Comparison of ENCODE assay signal across 26 mouse cellular contexts in genomic region chr11:76064411-76064810, GRCm38 (mm10). TPM values are rescaled to one million over a fixed set of nuclear protein-coding genes. Genes with fewer than 3 reads are reported as not detected.
DNase-seq lines count a peak whose midpoint lies in the region; ATAC-seq and TF ChIP-seq lines count a peak whose summit lies in the region.
"Had no signal": no experiment of that assay in that cellular context is flagged by ENCODE, and none has a peak within 500 bp of the region (broad histone marks: within the 10 kb centered on the region; RNA-seq: fewer than 3 reads in every experiment).

No protein-coding gene starts in this region.

- H3K4me2 ChIP-seq in heart, embryonic 12.5 days, result no peak overlapping the region
- H3K4me2 ChIP-seq: heart, embryonic 11.5 days; hindbrain, embryonic 12.5 days; neural tube, embryonic 15.5 days had no signal

- TF ChIP-seq CTCF in heart, adult 2 months (IDR thresholded peaks at IDR 0.05), result no peak

- no peak for DNase-seq in heart, adult 2 months
- no peak for DNase-seq in layer of hippocampus, postnatal 10 days (ENCODE audit: low spot score in 2 of 2)
- DNase-seq in c-Kit-positive CD71-positive TER-119-positive erythroid progenitor cells, embryonic 14.5 days (ENCODE audit: low spot score), result no peak
- no peak for DNase-seq in right cerebral cortex, adult 2 months (ENCODE audit: low spot score in 2 of 2)
- DNase-seq: adrenal gland, postnatal 14 days; cerebellum, adult 11 months; cerebellum, adult 9-11 months; forebrain, postnatal 0 days; heart, postnatal 14 days; kidney, adult 18-20 months; layer of hippocampus, adult 9-11 months; liver; lung, postnatal 4 days; right cerebral cortex, postnatal 14 days had no signal

- H3K9ac ChIP-seq in heart, adult 2 months (ENCODE audit: low read depth, low read length), result no peak overlapping the region
- no peak overlapping the region for H3K9ac ChIP-seq in heart, embryonic 12.5 days
- H3K9ac ChIP-seq: forebrain, postnatal 0 days; hindbrain, embryonic 12.5 days; neural tube, embryonic 15.5 days had no signal

- peak overlapping the region; percentile 53; the same call in 1 of the 2 replicates for H3K27ac ChIP-seq in heart, adult 2 months
- no peak overlapping the region for H3K27ac ChIP-seq in heart, embryonic 12.5 days (ENCODE audit: poor library complexity, severe bottlenecking)
- peak overlapping the region; percentile 45; the same call in 1 of the 2 replicates for H3K27ac ChIP-seq in brown adipose tissue, adult 24 weeks (replicated peaks; ENCODE audit: low read depth, low read length)
- H3K27ac ChIP-seq: embryonic facial prominence, embryonic 10.5 days; forebrain, embryonic 10.5 days; hindbrain, embryonic 12.5 days; kidney, postnatal 0 days; limb, embryonic 10.5 days; midbrain, embryonic 10.5 days; neural tube, embryonic 15.5 days; stomach, postnatal 0 days had no signal

- H3K36me3 ChIP-seq in heart, adult 2 months (ENCODE audit: control insufficient read depth, insufficient read depth, low read length), result peaks cover 7% of the 10 kb centered on the region
- peaks cover 33% of the 10 kb centered on the region for H3K36me3 ChIP-seq in heart, embryonic 12.5 days

- 53% methylated on average over 7 of the region's 7 CpGs for WGBS in heart, adult 2 months
- WGBS in heart, embryonic 12.5 days, result 85% methylated on average over 7 of the region's 7 CpGs

- no peaks in the 10 kb centered on the region for H3K79me2 ChIP-seq in heart, adult 2 months (replicated peaks; ENCODE audit: control insufficient read depth, insufficient read depth, low read length)

- H3K27me3 ChIP-seq in heart, adult 2 months (ENCODE audit: control insufficient read depth, insufficient read depth, low read length), result no peaks in the 10 kb centered on the region
- no peaks in the 10 kb centered on the region for H3K27me3 ChIP-seq in heart, embryonic 12.5 days (replicated peaks)
- H3K27me3 ChIP-seq: hindbrain, embryonic 12.5 days; neural tube, embryonic 15.5 days had no signal

- H3K4me1 ChIP-seq in heart, adult 2 months (ENCODE audit: control insufficient read depth, insufficient read depth, low read length), result peaks cover 13% of the 10 kb centered on the region
- peaks cover 12% of the 10 kb centered on the region; the same call in 1 of the 2 replicates for H3K4me1 ChIP-seq in heart, embryonic 12.5 days (replicated peaks)
- H3K4me1 ChIP-seq in brown adipose tissue, adult 24 weeks (ENCODE audit: control insufficient read depth, insufficient read depth, insufficient read length, low read length), result peaks cover 19% of the 10 kb centered on the region; the same call in 1 of the 2 replicates
- H3K4me1 ChIP-seq: midbrain, embryonic 10.5 days; neural tube, embryonic 15.5 days had no signal

- TF ChIP-seq POLR2A in heart, adult 2 months (IDR thresholded peaks at IDR 0.05; ENCODE audit: insufficient read depth, low read depth, low read length), result no peak

- intact Hi-C loops in heart, adult 2 months (cut with DNase I), result no loop called here

- no peak for TF ChIP-seq EP300 in heart, adult 2 months (IDR thresholded peaks at IDR 0.05; ENCODE audit: insufficient read depth, low read depth, low read length)

- H3K4me3 ChIP-seq in heart, adult 2 months, result no peak overlapping the region
- H3K4me3 ChIP-seq in heart, embryonic 12.5 days, result no peak overlapping the region
- no peak overlapping the region for H3K4me3 ChIP-seq in brown adipose tissue, adult 24 weeks (ENCODE audit: insufficient read depth, low read depth, low read length)
- H3K4me3 ChIP-seq: embryonic facial prominence, embryonic 10.5 days; forebrain, embryonic 10.5 days; hindbrain, embryonic 12.5 days; limb, embryonic 10.5 days; midbrain, embryonic 10.5 days; neural tube, embryonic 15.5 days had no signal

- no peaks in the 10 kb centered on the region for H3K9me3 ChIP-seq in heart, embryonic 12.5 days (replicated peaks)
- H3K9me3 ChIP-seq: embryonic facial prominence, embryonic 10.5 days; forebrain, embryonic 10.5 days; hindbrain, embryonic 12.5 days; limb, embryonic 10.5 days; midbrain, embryonic 10.5 days; neural tube, embryonic 15.5 days had no signal

- ATAC-seq in heart, embryonic 12.5 days (ENCODE audit: insufficient number of reproducible peaks, low FRiP score), result no peak
- ATAC-seq in megakaryocyte progenitor cell, adult 5-6 weeks (replicated peaks; ENCODE audit: poor library complexity), result peak; percentile 50; the same call in 1 of the 2 replicates
- ATAC-seq: forebrain, postnatal 0 days had no signal

RNA-seq across cellular contexts. Expression of gene Rflnb, which starts 36.8 kb away (rescaled TPM):
- total RNA-seq in heart, adult 2 months (2021), result 10 to 100 TPM; 30.7 to 36.7 TPM
- polyA plus RNA-seq in heart, adult 2 months (2012; rRNA removed), result 18.5 and 34.4 TPM in 2 replicates
- 10.3 and 11.8 TPM in 2 replicates for polyA plus RNA-seq in heart, embryonic 12.5 days (2016; fragmentation: Nextera tagmentation; extraction: Ambion mirVana)
- 35.4 and 39.1 TPM in 2 replicates for polyA plus RNA-seq in brown adipose tissue, adult 24 weeks (2012; ENCODE audit: insufficient read depth, insufficient read length, missing spikeins)
- 14.7 and 19.3 TPM in 2 replicates for total RNA-seq in megakaryocyte progenitor cell, adult 5-6 weeks (2015)
- 20.9 and 21.4 TPM in 2 replicates for total RNA-seq in megakaryocyte progenitor cell, adult 5-6 weeks (2017)
- 10 to 100 TPM; 16.9 to 20.5 TPM for total RNA-seq in layer of hippocampus, postnatal 10 days (2021)
